8 mouse cellular contexts compared by ENCODE assay signal in genomic region chr2:112501209-112501608, GRCm38 (mm10). TPM values are rescaled to one million over a fixed set of nuclear protein-coding genes. Genes with fewer than 3 reads are reported as not detected.
A peak's percentile ranks its signal among the peaks of the same experiment; 100 is the strongest.
DNase-seq lines count a peak whose midpoint lies in the region; ATAC-seq lines count a peak whose summit lies in the region.

No protein-coding gene starts in this region.

- DNase-seq in adrenal gland, adult (ENCODE audit: inconsistent age in 2 of 2, low spot score in 1 of 2), result peak; percentile 75 to 90
- DNase-seq in embryo, embryonic 10 days (ENCODE audit: low spot score), result peak; percentile 90
- DNase-seq in gastrocnemius, postnatal 10 days, result peak; percentile 69
- peak; percentile 89 for DNase-seq in induced T-regulatory cell, adult 2 months (ENCODE audit: low read depth)
- peak; percentile 40 to 65 for DNase-seq in left cerebral cortex, adult 8-10 months (ENCODE audit: low spot score in 2 of 2)
- peak; percentile 61 for DNase-seq in right cerebral cortex, postnatal 25 days
- peak; percentile 66 to 71 for DNase-seq in urinary bladder, postnatal 4 days (ENCODE audit: low spot score in 2 of 2)

- ATAC-seq in megakaryocyte-erythroid progenitor cell, adult 5-6 weeks (replicated peaks; ENCODE audit: low FRiP score, low TSS enrichment, poor library complexity, severe bottlenecking), result peak; percentile 99

RNA-seq across cellular contexts. Expression of gene Aven, which starts 8.4 kb away (rescaled TPM):
- total RNA-seq in gastrocnemius, postnatal 10 days (2021), result 10 to 100 TPM; 17.5 to 22.0 TPM
- total RNA-seq in left cerebral cortex, adult 8-10 months (2022), result 10 to 100 TPM; 10.1 to 14.8 (median 13.1) TPM
- total RNA-seq in megakaryocyte-erythroid progenitor cell, adult 5-6 weeks (2014; fragmentation: Nextera tagmentation), result 11.9 and 27.4 TPM in 2 replicates
- total RNA-seq in megakaryocyte-erythroid progenitor cell, adult 5-6 weeks (2017), result 48.4 and 50.6 TPM in 2 replicates

RNA-seq across cellular contexts. Expression of gene Chrm5, which starts 20.6 kb away (rescaled TPM):
- under 1 TPM in 1 of 2 experiments, not detected in 1; 0.16 TPM for total RNA-seq in gastrocnemius, postnatal 10 days (2021)
- total RNA-seq in left cerebral cortex, adult 8-10 months (2022), result 1 to 10 TPM in 3 of 4 experiments, under 1 TPM in 1; 0.97 to 2.4 (median 1.7) TPM
- not detected in 2 replicates for total RNA-seq in megakaryocyte-erythroid progenitor cell, adult 5-6 weeks (2014; fragmentation: Nextera tagmentation)
- total RNA-seq in megakaryocyte-erythroid progenitor cell, adult 5-6 weeks (2017), result not detected in 2 replicates

RNA-seq across cellular contexts. Expression of gene Emc7, which starts 46.4 kb away (rescaled TPM):
- 10 to 100 TPM; 14.0 to 15.2 TPM for total RNA-seq in gastrocnemius, postnatal 10 days (2021)
- total RNA-seq in left cerebral cortex, adult 8-10 months (2022), result 10 to 100 TPM; 48.2 to 52.6 (median 50.1) TPM
- 13.8 and 14.7 TPM in 2 replicates for total RNA-seq in megakaryocyte-erythroid progenitor cell, adult 5-6 weeks (2014; fragmentation: Nextera tagmentation)
- total RNA-seq in megakaryocyte-erythroid progenitor cell, adult 5-6 weeks (2017), result 9.7 and 10.5 TPM in 2 replicates

Comparison
In these comparisons a context has a peak if more than half of its experiments do, and no peak if none do; other contexts are left out.
1. Peak in every context shown above with its lines: DNase-seq and ATAC-seq.